Mouse (Mus musculus): ENCODE results near the gene H2-Eb1. TPM values are rescaled to one million over a fixed set of nuclear protein-coding genes. Genes with fewer than 3 reads are reported as not detected.

The H2-Eb1 gene
- polyA plus RNA-seq, 1 experiment from 2014 or later: 3.4 TPM

DNA sequence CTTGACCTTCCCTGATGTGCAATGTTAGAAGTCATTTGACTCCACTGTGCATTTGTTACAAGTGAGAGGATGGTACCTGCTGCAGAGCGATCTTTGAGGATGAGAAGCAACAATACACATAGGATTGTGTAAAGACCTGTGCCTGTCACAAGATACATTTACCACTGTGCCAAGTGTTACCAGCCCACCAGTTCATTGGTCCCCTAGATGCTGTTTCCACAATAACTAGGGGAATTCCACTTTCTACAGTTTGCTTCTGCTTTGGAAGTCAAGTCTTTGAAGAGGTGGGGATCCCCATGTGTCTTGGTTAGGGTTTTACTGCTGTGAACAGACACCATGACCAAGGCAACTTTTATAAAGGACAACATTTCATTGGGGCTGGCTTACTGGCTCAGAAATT, 25.5 kb downstream of the H2-Eb1 start:
- Histone ChIP-seq H3K36me3 (no peaks in the 10 kb centered on the region), H3K4me3 (no peak overlapping the region), H3K4me1 (replicated peaks) (no peaks in the 10 kb centered on the region), H3K9me3 (no peaks in the 10 kb centered on the region), H3K27ac (no peak overlapping the region), H3K27me3 (peaks cover 3% of the 10 kb centered on the region; the same call in 1 of the 2 replicates), H3K9ac (no peak overlapping the region), H3K4me2 (no peak overlapping the region)
- ATAC-seq (ENCODE audit: low FRiP score): no peak
- WGBS: 92% methylated on average over 1 of the region's 1 CpGs

- ATAC-seq (ENCODE audit: low FRiP score): no peak
- Histone ChIP-seq H3K9ac (no peak overlapping the region), H3K4me2 (no peak overlapping the region), H3K27me3 (no peaks in the 10 kb centered on the region; the same call in 1 of the 2 replicates), H3K36me3 (no peaks in the 10 kb centered on the region), H3K4me3 (no peak overlapping the region), H3K4me1 (replicated peaks) (no peaks in the 10 kb centered on the region), H3K9me3 (no peaks in the 10 kb centered on the region), H3K27ac (no peak overlapping the region)
- WGBS: 38% methylated on average over 3 of the region's 3 CpGs
These were observed 35.1 kb downstream of the H2-Eb1 start for GRCm38 (mm10) chr17:34340619-34341402.

- 95% methylated on average over 4 of the region's 4 CpGs for WGBS
These were observed 39.2 kb downstream of the H2-Eb1 start for GRCm38 (mm10) chr17:34344882-34345281.

GRCm38 (mm10) chr17:34345486-34345885, 39.8 kb downstream of the H2-Eb1 start:
- H3K4me1 ChIP-seq (replicated peaks): no peaks in the 10 kb centered on the region
- WGBS: 86% methylated on average over 7 of the region's 7 CpGs
- H3K27me3 ChIP-seq: 0 out of 2 replicates have a peak, but pooled peaks cover 3% of the 10 kb centered on the region
- no peak overlapping the region for H3K4me3 ChIP-seq
- no peaks in the 10 kb centered on the region for H3K9me3 ChIP-seq
- H3K4me2 ChIP-seq: no peak overlapping the region
- H3K27ac ChIP-seq: no peak overlapping the region
- no peak for ATAC-seq (ENCODE audit: low FRiP score)
- H3K9ac ChIP-seq: no peak overlapping the region
- H3K36me3 ChIP-seq: no peaks in the 10 kb centered on the region

More at GRCm38 (mm10) chr17:34344882-34345281, 39.2 kb downstream of the H2-Eb1 start:
- Histone ChIP-seq H3K4me3 (no peak overlapping the region), H3K9ac (no peak overlapping the region), H3K27me3 (no peaks in the 10 kb centered on the region), H3K9me3 (no peaks in the 10 kb centered on the region), H3K36me3 (no peaks in the 10 kb centered on the region), H3K27ac (no peak overlapping the region), H3K4me2 (no peak overlapping the region), H3K4me1 (replicated peaks) (no peaks in the 10 kb centered on the region)
- ATAC-seq (ENCODE audit: low FRiP score): no peak

GRCm38 (mm10) chr17:34346041-34346440, 40.4 kb downstream of the H2-Eb1 start:
- 79% methylated on average over 3 of the region's 3 CpGs for WGBS
- no peak for ATAC-seq (ENCODE audit: low FRiP score)

GRCm38 (mm10) chr17:34347606-34348308, 42.1 kb downstream of the H2-Eb1 start:
- Histone ChIP-seq H3K9ac (no peak overlapping the region), H3K9me3 (no peaks in the 10 kb centered on the region)
- WGBS: 72% methylated on average over 6 of the region's 6 CpGs

More at GRCm38 (mm10) chr17:34346041-34346440, 40.4 kb downstream of the H2-Eb1 start:
- Histone ChIP-seq H3K27ac (no peak overlapping the region), H3K36me3 (no peaks in the 10 kb centered on the region), H3K4me3 (no peak overlapping the region), H3K27me3 (0 out of 2 replicates have a peak, but pooled peaks cover 4% of the 10 kb centered on the region), H3K4me1 (replicated peaks) (no peaks in the 10 kb centered on the region), H3K9me3 (no peaks in the 10 kb centered on the region), H3K9ac (no peak overlapping the region), H3K4me2 (no peak overlapping the region)

DNA sequence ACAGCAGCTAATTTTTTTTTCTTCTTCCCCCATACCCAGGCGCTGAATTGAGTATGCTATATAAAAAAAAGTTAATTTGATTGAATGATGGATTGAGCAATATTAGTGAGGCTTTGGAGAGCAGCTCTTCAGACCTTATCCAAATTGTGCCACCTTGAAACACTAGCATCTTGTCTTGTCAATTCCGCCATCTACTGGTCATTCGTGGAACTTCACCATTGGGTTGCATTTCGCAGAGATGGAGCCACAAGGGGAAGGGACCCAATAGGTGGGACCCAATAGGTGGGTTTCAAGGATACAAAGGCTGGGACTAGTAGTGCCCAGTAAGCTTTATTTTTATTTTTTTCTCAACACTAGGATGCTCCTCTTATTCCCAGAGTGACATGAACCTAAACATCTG, 43.8 kb downstream of the H2-Eb1 start:
- no peak overlapping the region for H3K4me3 ChIP-seq
- no peak overlapping the region for H3K27ac ChIP-seq
- no peak overlapping the region for H3K4me2 ChIP-seq
- H3K27me3 ChIP-seq: 0 out of 2 replicates have a peak, but pooled peaks cover 4% of the 10 kb centered on the region
- 2% methylated on average over 4 of the region's 4 CpGs for WGBS
- H3K9me3 ChIP-seq: no peaks in the 10 kb centered on the region
- no peaks in the 10 kb centered on the region for H3K36me3 ChIP-seq
- no peak for ATAC-seq (ENCODE audit: low FRiP score)
- no peaks in the 10 kb centered on the region for H3K4me1 ChIP-seq (replicated peaks)
- H3K9ac ChIP-seq: no peak overlapping the region

More at GRCm38 (mm10) chr17:34347606-34348308, 42.1 kb downstream of the H2-Eb1 start:
- no peak for ATAC-seq (ENCODE audit: low FRiP score)
- 0 out of 2 replicates have a peak, but pooled peaks cover 4% of the 10 kb centered on the region for H3K27me3 ChIP-seq
- no peak overlapping the region for H3K4me2 ChIP-seq
- H3K4me3 ChIP-seq: no peak overlapping the region
- H3K4me1 ChIP-seq (replicated peaks): no peaks in the 10 kb centered on the region
- H3K27ac ChIP-seq: no peak overlapping the region
- no peaks in the 10 kb centered on the region for H3K36me3 ChIP-seq

DNA sequence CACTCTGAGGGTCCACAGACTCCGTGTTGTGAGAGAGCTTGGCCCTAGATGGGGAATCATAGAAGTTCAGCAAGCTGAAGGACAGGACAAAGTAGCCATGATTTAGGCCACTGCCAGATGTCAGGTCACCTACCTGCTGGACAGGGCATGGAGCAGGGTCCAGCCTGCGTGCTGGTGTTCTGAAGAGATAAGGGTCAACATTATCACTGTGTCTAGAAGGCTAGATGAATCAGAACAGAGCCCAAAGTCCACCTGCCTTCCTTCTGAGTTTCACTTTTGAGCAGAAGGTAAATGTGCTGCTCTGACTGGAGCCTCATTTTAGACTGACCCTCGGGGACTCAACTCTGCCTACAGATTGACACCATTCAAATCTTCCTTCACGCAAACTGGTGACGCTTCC, 48.9 kb downstream of the H2-Eb1 start, which contains the start of gene Btnl2:
Gene Btnl2 (plus strand): TSS at position 284 of the 400 bp plus-strand sequence.
- Histone ChIP-seq H3K27ac (no peak within 1 kb of the TSS), H3K9ac (no peak within 1 kb of the TSS), H3K36me3 (no peaks in the 10 kb centered on the region), H3K27me3 (0 out of 2 replicates have a peak, but pooled peaks cover 4% of the 10 kb centered on the region), H3K4me3 (no peak within 1 kb of the TSS), H3K4me1 (replicated peaks) (no peaks in the 10 kb centered on the region), H3K9me3 (no peaks in the 10 kb centered on the region), H3K4me2 (no peak within 1 kb of the TSS)
- 88% methylated on average over 5 of the region's 5 CpGs for WGBS
- ATAC-seq (ENCODE audit: low FRiP score): no peak

GRCm38 (mm10) chr17:34354940-34355339, 49.3 kb downstream of the H2-Eb1 start:
- Histone ChIP-seq H3K4me1 (replicated peaks) (no peaks in the 10 kb centered on the region), H3K9me3 (no peaks in the 10 kb centered on the region), H3K4me2 (no peak overlapping the region), H3K27ac (no peak overlapping the region), H3K27me3 (0 out of 2 replicates have a peak, but pooled peaks cover 4% of the 10 kb centered on the region), H3K4me3 (no peak overlapping the region), H3K9ac (no peak overlapping the region), H3K36me3 (no peaks in the 10 kb centered on the region)
- no peak for ATAC-seq (ENCODE audit: low FRiP score)
- 92% methylated on average over 1 of the region's 1 CpGs for WGBS

DNA sequence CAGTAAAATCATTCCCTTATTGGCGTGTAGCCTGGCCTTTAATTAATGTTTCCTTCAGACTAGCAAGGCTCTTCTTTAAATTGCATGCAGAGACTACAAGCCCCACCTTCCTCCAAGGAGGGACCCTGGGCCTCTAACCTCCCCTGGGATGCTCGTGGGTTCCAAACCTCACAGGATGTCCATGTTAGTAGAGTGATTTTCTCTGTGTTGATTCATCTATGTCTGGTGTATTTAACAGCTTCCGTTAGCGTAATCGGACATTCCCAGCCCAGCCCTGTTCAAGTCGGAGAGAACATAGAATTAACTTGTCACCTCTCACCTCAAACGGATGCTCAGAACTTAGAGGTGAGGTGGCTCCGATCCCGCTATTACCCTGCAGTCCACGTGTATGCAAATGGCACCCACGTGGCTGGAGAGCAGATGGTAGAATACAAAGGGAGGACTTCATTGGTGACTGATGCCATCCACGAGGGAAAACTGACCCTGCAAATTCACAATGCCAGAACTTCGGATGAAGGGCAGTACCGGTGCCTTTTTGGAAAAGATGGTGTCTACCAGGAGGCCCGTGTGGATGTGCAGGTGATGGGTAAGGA, 57.4 kb downstream of the H2-Eb1 start:
- no peaks in the 10 kb centered on the region for H3K27me3 ChIP-seq
- WGBS: 83% methylated on average over 15 of the region's 15 CpGs
- no peaks in the 10 kb centered on the region for H3K9me3 ChIP-seq
- no peak for ATAC-seq (ENCODE audit: low FRiP score)
- H3K9ac ChIP-seq: no peak overlapping the region
- H3K36me3 ChIP-seq: no peaks in the 10 kb centered on the region
- no peak overlapping the region for H3K4me3 ChIP-seq
- H3K4me1 ChIP-seq (replicated peaks): no peaks in the 10 kb centered on the region
- no peak overlapping the region for H3K27ac ChIP-seq
- no peak overlapping the region for H3K4me2 ChIP-seq

DNA sequence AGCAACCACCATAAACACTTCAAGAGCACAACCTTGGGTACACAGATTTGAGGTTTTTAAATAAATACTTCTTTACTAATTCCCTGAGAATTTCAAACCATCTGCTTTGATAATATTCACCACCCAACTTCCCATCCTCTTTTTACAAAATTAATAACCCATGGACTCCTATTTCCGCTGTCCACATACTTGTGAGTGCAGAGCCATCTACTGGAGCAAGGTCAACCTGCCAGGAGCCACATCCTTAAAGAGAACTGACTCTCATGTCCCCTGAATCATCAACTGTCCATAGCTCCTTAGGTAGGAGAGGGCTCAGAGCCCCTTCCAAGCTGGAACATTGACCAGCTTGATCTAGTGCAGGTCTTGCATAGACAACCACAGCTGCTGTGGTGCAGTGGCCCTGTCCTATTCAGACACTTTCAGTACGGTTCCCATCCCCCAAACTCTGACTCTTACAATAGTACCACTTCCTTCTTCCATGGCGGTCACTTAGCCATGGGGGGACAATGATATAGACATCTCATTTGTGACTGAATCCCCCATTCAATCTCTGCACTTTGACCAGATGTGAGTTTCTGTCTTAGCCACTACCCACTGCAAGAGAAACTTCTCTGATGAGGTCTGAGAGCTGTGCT, 58.1 kb downstream of the H2-Eb1 start:
- H3K9ac ChIP-seq: no peak overlapping the region
- no peaks in the 10 kb centered on the region for H3K27me3 ChIP-seq
- no peak for ATAC-seq (ENCODE audit: low FRiP score)
- H3K9me3 ChIP-seq: no peaks in the 10 kb centered on the region
- H3K4me2 ChIP-seq: no peak overlapping the region
- no peak overlapping the region for H3K27ac ChIP-seq
- H3K36me3 ChIP-seq: no peaks in the 10 kb centered on the region
- WGBS: 93% methylated on average over 3 of the region's 3 CpGs
- no peak overlapping the region for H3K4me3 ChIP-seq
- H3K4me1 ChIP-seq (replicated peaks): no peaks in the 10 kb centered on the region

DNA sequence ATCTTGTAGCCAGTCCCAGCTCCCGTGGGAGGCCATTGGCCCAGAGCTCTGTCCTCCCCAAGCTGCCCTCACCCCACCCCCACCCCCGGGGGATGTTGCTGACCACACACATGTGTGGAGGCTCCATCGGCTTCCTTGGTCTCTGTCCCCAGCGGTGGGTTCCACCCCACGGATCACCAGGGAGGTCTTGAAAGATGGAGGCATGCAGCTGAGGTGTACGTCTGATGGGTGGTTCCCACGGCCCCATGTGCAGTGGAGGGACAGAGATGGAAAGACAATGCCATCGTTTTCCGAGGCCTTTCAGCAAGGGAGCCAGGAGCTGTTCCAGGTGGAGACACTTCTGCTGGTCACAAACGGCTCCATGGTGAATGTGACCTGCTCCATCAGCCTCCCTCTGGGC, 59.4 kb downstream of the H2-Eb1 start:
- Histone ChIP-seq H3K9ac (no peak overlapping the region), H3K27ac (no peak overlapping the region), H3K36me3 (no peaks in the 10 kb centered on the region), H3K4me1 (replicated peaks) (no peaks in the 10 kb centered on the region), H3K4me3 (no peak overlapping the region), H3K27me3 (no peaks in the 10 kb centered on the region), H3K4me2 (no peak overlapping the region), H3K9me3 (no peaks in the 10 kb centered on the region)
- 78% methylated on average over 10 of the region's 10 CpGs for WGBS
- no peak for ATAC-seq (ENCODE audit: low FRiP score)

Measured in hindbrain, embryonic 13.5 days (tissue).